Mouse (Mus musculus): ENCODE results near the gene Cercam.

DNA sequence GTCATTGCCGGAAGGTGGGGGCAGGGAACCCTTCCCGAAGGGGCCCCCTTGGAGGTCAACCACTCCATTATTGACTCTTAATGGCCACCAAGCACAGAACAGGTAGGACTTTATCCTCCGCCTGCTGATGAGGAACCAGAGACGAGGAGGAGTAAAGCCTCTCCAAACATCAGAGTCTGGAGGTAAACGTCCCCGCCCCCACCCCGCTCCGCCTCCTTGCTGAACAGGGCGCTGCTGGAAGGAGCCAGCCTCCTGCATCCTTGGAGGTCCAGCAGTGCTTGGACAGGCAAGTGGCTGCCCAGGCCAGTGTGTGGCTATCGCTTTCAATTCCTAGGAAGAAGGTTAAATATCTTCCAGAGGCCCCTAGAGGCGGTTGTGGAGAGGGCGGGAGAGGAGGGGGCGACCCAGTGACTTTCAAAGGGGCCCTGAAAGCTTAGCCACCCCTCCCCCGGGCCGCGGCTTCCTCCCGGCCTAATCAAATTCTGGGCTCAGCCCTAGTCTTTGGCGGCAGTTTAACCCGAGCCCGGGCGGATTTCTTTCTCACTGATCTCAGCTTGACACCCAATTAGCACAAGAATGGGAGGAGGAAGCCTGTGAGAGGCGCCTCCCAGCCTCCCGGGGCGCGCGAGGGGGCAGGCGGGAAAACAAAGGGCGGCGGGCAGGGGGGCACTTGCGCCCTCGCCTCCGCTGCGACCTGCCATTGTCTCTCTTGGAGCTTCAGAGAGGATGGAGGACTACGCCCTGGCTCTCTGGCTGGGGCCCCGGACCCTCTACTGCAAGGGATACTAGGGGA is 48.7 kb upstream of the Cercam start, which contains the start of gene Urm1:
- TF ChIP-seq POLR2A (IDR thresholded peaks at IDR 0.05; ENCODE audit: insufficient read depth, low read length) (no peak), CTCF (IDR thresholded peaks at IDR 0.05; ENCODE audit: low read depth, low read length) (no peak), EP300 (IDR thresholded peaks at IDR 0.05; ENCODE audit: insufficient read depth, low read depth, low read length) (peak; percentile 93)

All from ES-Bruce4 (cell line).